Mouse (Mus musculus) neutrophil, adult 59 days (primary cell): ENCODE measurements around the gene Col8a1. TPM values are rescaled to one million over a fixed set of nuclear protein-coding genes. Genes with fewer than 3 reads are reported as not detected.

Experiments used
- total RNA-seq, 2 experiments: library from RNA; stranded (reverse); gene quantifications; 1 replicate in 1 of 2; 2 replicates in 1 of 2; pipeline ENCODE4 v1.2.4; 2023

Col8a1 gene
- total RNA-seq = under 1 TPM; 0.09 to 0.11 TPM

DNA sequence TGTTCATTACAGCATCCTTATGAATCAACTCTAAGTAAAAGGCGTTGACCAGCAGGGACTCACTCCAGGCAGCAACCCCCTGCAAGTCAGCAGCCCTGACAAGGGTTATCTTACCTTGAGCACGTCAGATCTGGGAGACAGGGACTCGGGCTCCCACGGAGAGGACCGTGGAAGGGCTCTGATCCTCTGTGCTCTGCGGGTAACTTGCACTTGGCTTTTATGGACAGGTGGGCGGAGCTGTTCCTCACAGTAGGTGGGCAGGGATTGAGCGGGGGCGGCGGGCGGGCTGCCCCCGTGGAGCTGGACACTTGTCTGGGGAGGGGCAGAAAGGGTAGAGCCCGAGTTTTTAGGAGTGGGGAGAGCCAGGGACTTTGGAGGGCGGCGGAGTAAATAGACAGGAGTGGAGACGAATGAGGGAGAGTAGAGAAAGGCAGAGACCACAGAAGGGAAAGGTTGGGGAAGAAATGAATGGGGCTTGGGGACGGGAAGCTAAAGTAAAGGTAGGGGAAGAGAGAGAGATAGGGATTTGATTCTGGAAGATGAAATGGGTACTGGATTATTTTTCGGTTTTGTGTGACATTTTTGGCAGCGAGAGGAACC, at the start of gene Col8a1:
Col8a1 (minus strand) TSS at position 212 of the 600 bp plus-strand sequence.

DNA sequence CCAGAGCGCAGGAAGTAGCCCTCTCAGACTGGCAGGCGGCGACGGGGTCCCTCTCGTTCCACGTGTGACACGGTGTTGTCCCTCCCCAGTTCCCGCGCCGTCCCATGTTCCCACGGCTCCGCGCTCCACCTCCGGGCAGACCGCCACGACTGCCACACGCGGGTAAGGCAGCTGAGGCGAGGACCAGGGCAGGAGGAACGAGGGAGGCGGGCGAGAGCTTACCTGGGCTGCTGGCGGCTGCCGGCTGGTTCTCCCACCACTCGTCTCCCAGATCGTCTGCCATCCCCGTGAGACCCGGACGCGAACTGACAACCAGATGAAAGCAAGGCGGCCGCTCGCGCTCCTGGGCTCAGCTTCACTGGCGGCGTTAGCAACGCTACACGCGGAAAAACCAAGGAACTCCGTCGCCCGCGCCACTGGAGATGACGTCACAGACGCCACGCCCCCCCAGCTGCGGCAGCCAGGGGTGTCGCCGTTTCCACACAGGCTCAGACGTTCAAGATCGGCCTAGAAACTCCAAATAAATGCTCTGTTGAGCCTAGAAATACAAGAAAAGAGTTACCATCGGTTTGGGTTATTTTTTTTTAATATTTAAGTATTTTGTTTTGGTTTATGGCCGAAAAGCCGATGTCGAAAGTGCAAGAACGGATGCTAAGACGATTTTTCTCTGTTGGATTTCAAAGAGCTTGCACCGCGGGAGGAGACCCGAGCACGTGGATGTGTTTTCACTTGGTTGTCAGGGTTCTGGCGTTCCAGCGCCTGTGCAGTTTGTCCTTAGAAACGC, 147.9 kb downstream of the Col8a1 start, which contains the start of gene Cmss1:
Cmss1 (minus strand) TSS at position 421 of the 784 bp plus-strand sequence.

Other genes starting within 250 kb of the Col8a1 start
- gene Cmss1, start 147.9 kb downstream of the Col8a1 start, total RNA-seq = 1 to 10 TPM; 3.8 to 6.1 TPM